Mouse (Mus musculus) cerebellum, adult 18-20 months (tissue): ENCODE results near the gene Sema3f.

Source experiments
- DNase-seq, 2 experiments: peaks; one replicate each; pipeline ENCODE4 v3.0.0; 2021

Gene Sema3f

DNA sequence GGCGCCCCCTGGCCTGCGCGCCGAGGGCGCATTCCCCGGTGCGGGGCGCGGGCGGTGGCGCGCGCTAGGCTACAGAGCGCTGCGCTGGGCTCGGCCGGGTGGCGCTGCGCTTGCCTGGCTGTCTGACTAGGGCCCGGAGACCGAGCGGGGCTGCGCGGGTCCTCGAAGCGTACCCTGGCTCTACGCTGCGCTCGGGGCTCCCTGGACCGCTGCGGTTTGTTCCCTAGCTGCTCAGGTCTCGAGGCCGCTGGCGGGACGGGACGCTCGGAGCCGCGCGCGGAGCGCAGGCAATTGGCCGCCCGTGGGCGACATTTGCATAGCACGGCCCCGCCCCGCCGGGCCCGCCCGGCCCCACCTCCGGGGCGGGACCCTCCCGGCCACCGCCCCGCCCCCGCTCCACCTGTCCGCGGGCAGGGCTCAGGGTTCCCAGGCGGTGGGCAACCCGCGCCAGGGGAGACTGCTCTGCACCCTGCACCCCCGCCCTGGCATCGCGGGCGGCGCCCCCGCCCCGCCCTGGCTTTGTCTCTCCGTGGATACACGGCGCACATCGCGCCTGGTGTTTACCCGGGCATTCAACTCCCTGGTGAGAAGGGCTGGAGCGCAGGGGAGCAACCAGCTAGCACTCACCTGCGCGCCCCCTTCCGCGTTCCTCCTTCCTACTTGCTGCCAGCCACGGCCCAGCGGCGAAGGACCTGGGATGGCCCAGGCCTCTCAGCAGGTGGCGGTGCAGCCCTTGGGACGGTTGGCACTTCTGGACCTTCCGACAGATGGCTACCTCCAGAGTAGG lies at the start of gene Sema3f:
TSS of gene Sema3f (minus strand) at position 779 of the 787 bp plus-strand sequence.
- peak; percentile 84 to 91 for DNase-seq

DNA sequence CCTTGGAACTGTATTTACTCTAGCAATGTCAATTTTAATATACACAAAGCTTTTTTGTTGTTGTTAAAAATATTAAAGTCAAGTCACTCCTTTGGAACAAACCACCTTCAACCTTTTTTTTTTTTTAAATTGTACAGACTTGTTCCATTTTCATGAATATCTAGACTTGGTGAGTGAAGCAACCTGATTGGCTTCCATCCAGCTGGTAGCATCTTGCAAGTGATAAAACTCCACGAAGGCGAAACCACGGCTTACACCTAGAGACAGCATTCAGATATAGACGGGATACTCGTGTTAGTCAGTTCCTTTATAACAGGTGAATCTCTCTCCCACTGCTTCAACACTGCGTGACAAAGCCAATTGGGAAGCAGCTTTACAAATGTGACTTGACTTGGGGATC lies 49.3 kb upstream of the Sema3f start:
- no peak for DNase-seq

- no peak for DNase-seq
Observed at GRCm38 (mm10) chr9:107750378-107750777, 40.1 kb upstream of the Sema3f start.

GRCm38 (mm10) chr9:107748063-107748462 lies 37.8 kb upstream of the Sema3f start:
- DNase-seq, result no peak

- DNase-seq, result no peak
Observed at GRCm38 (mm10) chr9:107747310-107747709, 37.0 kb upstream of the Sema3f start.

- no peak for DNase-seq
Observed at GRCm38 (mm10) chr9:107746679-107747078, 36.4 kb upstream of the Sema3f start.

DNA sequence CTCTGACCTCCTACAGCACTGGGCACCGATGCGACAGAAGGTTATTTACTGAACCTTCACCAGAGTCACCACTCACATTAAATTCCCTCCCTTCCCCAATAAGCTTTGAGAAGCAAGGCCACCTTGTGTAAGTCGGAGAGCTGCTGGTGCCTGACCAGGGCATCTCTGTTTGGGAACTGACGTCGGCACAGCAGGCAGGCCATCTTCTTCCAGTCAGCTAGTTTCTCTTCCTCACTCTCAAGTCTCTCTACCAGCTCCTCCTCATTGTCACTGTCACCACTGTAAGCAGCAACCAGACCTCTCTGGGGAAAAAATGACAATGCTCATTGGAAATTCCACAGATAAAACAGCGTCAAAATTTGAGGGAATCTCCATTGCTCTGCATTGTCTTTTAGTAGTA lies 33.8 kb upstream of the Sema3f start:
- DNase-seq, result no peak

DNA sequence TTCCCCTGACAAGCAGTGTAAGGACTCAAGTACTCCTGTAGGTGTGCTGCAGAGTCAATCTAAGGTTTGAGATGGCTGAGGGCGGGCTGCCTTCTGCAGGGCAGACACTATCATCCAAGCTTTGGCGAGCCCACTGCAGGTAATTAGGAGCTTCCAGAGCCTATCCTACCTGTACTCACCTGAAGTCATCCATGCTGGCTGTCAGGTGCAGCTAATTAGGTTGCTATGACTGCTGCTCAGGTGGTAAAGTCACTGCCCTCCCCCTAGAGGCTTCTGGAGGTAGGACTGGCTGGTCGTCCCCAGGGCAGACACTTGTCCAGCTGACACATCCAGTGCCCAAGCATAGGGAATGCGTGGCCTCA lies 28.5 kb upstream of the Sema3f start:
- peak; percentile 40 to 45 for DNase-seq

DNA sequence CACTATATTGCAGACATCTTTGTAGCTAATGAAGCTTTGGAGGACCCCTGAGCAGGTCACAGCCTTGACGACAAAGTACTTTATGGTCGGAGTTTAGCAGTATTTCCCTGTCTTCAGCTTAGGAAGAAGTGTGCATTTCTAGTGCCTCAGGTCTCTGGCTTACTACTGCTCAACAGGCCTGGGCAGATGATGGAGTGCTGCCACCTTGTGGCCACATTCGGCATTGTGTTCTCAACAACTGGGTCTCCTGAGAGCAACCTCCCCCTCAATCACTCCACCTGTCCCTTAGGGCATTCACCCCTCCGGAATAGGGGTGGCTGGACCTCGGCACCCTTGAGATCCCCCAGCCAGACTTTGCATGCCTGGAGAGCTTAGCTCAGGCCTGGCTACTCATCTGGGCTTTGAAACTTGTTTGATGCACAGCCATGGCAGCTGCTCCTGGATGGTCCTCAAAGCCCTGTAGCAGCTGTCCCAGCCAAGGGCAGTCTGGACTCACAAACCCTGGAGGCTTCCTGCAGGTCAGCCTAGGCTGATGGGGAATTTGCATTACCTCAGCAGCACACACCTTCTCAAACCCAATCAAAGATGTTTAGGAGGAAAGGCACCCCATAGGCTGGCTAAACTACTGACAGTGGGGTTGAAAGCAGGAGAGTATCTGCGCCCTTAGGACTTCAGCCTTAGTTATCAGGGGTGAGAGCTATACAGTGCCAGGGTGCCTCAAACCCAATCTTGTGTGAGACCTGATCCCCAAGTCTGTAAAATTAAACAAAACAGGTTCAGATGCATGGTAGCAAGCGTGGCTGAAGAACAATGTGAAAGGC lies 28.0 kb upstream of the Sema3f start:
- peak; percentile 82 to 90 for DNase-seq

DNA sequence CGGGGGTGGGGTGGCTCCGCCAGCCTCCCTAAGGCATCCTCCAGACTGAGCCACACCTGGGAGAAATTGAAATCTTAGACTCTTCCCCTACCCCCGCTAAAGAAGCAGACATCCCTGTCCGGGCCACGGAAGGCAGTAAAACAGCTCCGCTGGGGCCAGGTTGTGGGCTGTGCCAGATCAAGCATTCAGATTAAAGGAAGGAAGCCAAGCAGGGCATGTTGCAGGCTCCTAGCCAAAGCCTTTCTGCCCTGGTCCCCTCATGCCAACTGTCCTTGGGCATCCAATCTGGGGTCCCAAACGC lies 25.9 kb upstream of the Sema3f start:
- DNase-seq, result peak in 1 of 2 experiments; percentile 29

- DNase-seq, result peak in 1 of 2 experiments; percentile 40
Observed at GRCm38 (mm10) chr9:107735356-107736184, 25.3 kb upstream of the Sema3f start.

DNA sequence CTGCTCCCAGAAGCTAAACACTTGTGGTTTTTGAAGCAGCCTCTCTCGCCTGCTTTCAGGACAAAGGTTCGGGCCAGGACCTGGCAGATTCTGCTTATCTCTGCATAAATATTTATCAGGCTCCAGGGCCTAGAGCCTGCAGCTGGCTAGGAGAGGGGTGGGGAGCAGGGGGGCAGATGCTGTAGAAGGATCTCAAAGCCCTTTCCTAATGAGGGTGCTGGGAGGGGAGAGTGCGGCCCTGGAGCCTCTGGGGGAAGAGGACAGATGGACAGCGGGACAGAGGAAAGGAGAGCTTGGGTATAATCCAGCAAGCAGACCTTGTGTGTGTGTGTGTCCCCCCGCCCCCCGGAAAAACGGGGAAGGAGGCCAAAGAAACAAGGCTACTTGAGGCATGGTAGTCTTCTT lies 24.3 kb upstream of the Sema3f start:
- no peak for DNase-seq

GRCm38 (mm10) chr9:107729709-107730108 lies 19.4 kb upstream of the Sema3f start:
- DNase-seq, result no peak

- DNase-seq, result no peak
Observed at GRCm38 (mm10) chr9:107728919-107729670, 18.8 kb upstream of the Sema3f start.

DNA sequence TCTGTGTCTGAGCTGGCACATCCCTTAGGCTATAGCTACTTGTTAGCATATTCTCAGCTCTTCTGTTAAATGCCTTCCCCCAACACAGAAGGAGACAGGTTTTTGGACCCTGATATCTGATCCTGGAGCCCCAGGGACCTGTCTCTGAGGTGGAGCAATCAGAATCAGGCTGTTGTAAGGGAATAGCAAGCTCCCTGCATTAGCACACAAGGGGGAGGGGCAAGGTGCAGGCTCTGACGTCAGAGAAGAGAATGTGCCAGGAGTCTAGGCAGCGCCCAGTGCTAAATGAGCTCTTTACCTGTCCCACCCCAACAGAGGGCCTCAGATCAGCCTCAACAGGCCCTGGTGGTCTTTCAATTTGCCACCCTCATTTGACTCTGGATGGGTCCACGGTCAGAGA lies 16.8 kb upstream of the Sema3f start:
- no peak for DNase-seq

GRCm38 (mm10) chr9:107724796-107725195 lies 14.5 kb upstream of the Sema3f start:
- DNase-seq, result no peak

DNA sequence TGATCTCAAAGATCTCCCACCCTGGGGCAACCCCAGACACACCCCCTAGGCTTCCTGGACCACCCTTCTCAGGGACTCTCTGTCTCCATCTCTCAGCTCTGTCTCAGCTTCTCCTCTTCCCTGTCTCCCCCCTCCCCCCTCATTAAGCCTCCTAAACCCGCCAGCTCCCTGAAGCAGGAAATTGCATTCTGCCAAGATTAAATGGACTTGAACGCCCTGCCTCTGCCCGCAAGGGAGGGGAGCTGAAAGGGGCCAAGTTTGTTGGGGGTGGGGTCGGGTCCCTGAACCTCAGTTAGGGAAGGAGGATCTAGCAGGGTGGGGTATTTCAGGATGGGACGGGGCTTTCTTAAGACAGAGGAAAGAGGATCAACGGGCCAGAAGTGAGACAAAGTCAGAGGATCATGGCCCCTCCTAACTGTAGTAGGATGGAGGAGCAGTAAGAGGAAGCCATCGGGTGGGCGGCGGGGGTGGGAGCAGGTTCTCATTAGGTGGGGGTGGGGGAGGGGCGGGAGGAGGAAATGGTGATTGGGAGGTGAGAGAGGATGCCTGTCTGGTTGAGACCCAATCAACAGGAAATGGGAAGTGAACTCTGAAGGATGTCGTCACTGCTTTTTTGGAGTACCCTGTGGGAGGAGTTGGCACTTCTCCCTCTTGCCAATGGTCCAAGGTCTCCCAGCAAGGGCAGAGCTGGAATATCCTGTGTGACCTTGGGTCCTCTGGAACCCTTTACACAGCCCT lies 13.7 kb upstream of the Sema3f start:
- DNase-seq, result no peak

GRCm38 (mm10) chr9:107723292-107723691 lies 13.0 kb upstream of the Sema3f start:
- DNase-seq, result no peak

DNA sequence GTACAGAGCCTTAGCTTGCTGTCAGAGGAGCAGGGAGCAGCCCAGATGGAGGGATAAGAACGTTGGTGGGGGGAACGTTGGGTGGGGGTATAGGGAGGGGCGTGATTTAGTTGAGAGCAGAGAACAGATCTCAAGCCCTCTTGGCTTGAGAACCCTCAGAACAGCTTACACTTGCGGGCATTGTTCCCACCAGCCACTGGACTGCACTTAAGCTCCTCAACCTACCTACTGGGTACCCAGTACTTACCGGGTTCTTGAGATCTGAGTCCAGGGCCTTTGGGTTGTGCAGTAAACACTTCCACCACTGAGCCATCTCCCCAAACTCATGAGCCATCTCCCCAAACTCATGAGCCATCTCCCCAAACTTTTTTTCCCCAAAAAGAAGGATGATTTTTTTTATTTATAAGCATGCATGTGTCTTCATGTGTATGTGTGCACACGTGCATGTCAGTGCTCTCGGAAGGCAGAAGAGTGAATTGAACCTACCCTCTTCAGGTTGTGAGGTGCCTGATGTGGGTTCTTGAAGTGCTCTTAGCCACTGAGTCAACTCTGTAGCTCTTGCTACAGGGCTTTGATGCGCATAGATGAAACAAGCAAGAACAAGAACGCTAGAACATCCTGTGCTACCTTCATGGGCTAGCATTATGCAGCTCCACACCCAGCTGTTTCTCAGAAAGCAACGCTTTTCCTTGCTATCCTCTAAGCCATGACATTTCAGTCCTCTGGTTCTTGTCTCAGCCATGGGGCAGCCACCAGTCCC lies 8.7 kb upstream of the Sema3f start:
- DNase-seq, result no peak

GRCm38 (mm10) chr9:107716951-107717350 lies 6.7 kb upstream of the Sema3f start:
- no peak for DNase-seq

DNA sequence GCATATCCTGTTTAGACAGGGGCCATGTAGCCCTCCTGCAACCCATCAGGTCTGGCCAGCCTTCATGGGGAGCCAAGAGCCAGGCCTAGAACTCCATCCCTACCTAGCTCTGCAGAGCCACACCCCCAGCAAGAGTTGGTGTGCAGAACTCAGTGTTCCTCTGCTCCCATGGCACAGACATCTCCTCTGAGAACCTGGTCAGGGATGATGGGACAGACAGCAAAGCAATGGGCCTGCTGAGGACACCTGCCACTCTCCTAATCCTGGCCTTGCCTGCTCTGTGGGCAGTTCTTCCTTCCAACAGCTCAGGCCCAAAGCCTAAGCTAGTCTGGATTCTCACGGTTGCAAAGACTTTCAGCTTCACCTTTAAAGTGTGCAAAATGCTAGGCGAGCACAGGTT lies 5.4 kb upstream of the Sema3f start:
- peak in 1 of 2 experiments; percentile 52 for DNase-seq
